26 mouse cellular contexts compared by ENCODE assay signal in the genomic region with DNA sequence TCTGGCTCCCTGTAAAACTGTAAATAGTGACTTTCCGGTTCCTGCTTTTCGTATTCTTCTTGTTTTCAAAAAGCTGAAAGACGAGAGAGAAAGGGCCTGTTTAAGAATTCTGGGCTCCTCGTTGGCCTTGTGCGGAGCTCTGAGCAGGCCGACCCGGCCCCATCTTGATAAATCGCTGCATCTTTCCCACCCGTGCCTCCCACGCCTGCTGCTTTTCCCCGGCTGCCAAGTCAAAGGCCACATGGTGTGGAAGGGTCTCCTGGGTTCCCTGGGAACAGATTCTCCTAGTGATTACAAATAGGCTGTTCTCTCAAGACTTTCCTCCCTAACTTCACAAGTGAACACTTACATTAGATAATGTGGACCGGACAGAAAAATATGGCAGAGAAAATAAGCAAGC.
DNase-seq lines count a peak whose midpoint lies in the region; ATAC-seq lines count a peak whose summit lies in the region.
"Had no signal": no experiment of that assay in that cellular context is flagged by ENCODE, and none has a peak within 500 bp of the region (broad histone marks: within the 10 kb centered on the region; RNA-seq: fewer than 3 reads in every experiment).

No protein-coding gene starts in this region.

- peaks cover 29% of the 10 kb centered on the region for H3K4me1 ChIP-seq in hindbrain, embryonic 10.5 days (replicated peaks)
- no peaks in the 10 kb centered on the region; the same call in 1 of the 2 replicates for H3K4me1 ChIP-seq in hindbrain, embryonic 11.5 days (replicated peaks; ENCODE audit: control insufficient read depth, insufficient read depth, low read length)
- H3K4me1 ChIP-seq in midbrain, embryonic 13.5 days (replicated peaks): peaks cover 22% of the 10 kb centered on the region
- H3K4me1 ChIP-seq in midbrain, embryonic 16.5 days (ENCODE audit: control insufficient read depth, insufficient read depth, low read length): peaks cover 10% of the 10 kb centered on the region
- peaks cover 19% of the 10 kb centered on the region for H3K4me1 ChIP-seq in hindbrain, embryonic 14.5 days (replicated peaks; ENCODE audit: control insufficient read depth, insufficient read depth, low read length)
- peaks cover 11% of the 10 kb centered on the region for H3K4me1 ChIP-seq in neural tube, embryonic 15.5 days
- H3K4me1 ChIP-seq: heart, embryonic 15.5 days; lung, embryonic 15.5 days had no signal

- no peak overlapping the region for H3K4me2 ChIP-seq in hindbrain, embryonic 11.5 days (replicated peaks; ENCODE audit: low read depth, low read length)
- no peak overlapping the region for H3K4me2 ChIP-seq in midbrain, embryonic 13.5 days (replicated peaks)
- H3K4me2 ChIP-seq in midbrain, embryonic 16.5 days (ENCODE audit: low read length): no peak overlapping the region
- no peak overlapping the region for H3K4me2 ChIP-seq in hindbrain, embryonic 14.5 days (replicated peaks)
- H3K4me2 ChIP-seq in neural tube, embryonic 15.5 days: no peak overlapping the region
- H3K4me2 ChIP-seq: forebrain, embryonic 13.5 days; heart, embryonic 15.5 days; limb, embryonic 13.5 days; liver, embryonic 11.5 days; lung, embryonic 15.5 days had no signal

- peak overlapping the region; percentile 6; the same call in 1 of the 2 replicates for H3K27ac ChIP-seq in hindbrain, embryonic 10.5 days
- no peak overlapping the region for H3K27ac ChIP-seq in hindbrain, embryonic 11.5 days (ENCODE audit: low read depth, low read length)
- 0 out of 2 replicates have a peak overlapping the region, but pooled peaks have one; percentile 39 for H3K27ac ChIP-seq in midbrain, embryonic 13.5 days
- H3K27ac ChIP-seq in midbrain, embryonic 16.5 days (ENCODE audit: low read length): no peak overlapping the region
- H3K27ac ChIP-seq in hindbrain, embryonic 14.5 days: peak overlapping the region; percentile 3; the same call in 1 of the 2 replicates
- peak overlapping the region; percentile 45; the same call in 1 of the 2 replicates for H3K27ac ChIP-seq in neural tube, embryonic 15.5 days (replicated peaks)
- H3K27ac ChIP-seq: forebrain, embryonic 13.5 days; heart, embryonic 10.5 days; heart, embryonic 15.5 days; limb, embryonic 13.5 days; lung, embryonic 15.5 days had no signal

- ATAC-seq in hindbrain, embryonic 11.5 days (ENCODE audit: low FRiP score): no peak
- no peak for ATAC-seq in midbrain, embryonic 13.5 days
- ATAC-seq in midbrain, embryonic 16.5 days: no peak
- ATAC-seq in hindbrain, embryonic 14.5 days (ENCODE audit: low FRiP score): no peak
- ATAC-seq in neural tube, embryonic 15.5 days (ENCODE audit: low FRiP score): peak; percentile 72; the same call in 1 of the 2 replicates
- ATAC-seq: forebrain, embryonic 13.5 days; inflammation-experienced regulatory T-cells, adult 6 months had no signal

- no peak overlapping the region for H3K9ac ChIP-seq in hindbrain, embryonic 11.5 days (ENCODE audit: low read depth, low read length)
- no peak overlapping the region for H3K9ac ChIP-seq in midbrain, embryonic 13.5 days (replicated peaks)
- no peak overlapping the region for H3K9ac ChIP-seq in midbrain, embryonic 16.5 days (ENCODE audit: low read depth, low read length)
- no peak overlapping the region for H3K9ac ChIP-seq in hindbrain, embryonic 14.5 days
- H3K9ac ChIP-seq in neural tube, embryonic 15.5 days (replicated peaks): no peak overlapping the region
- H3K9ac ChIP-seq: forebrain, embryonic 13.5 days; heart, embryonic 15.5 days; limb, embryonic 13.5 days; lung, embryonic 15.5 days had no signal

- no peak for DNase-seq in hindbrain, embryonic 10.5 days (ENCODE audit: low spot score)
- DNase-seq in hindbrain, embryonic 11.5 days (ENCODE audit: low spot score): no peak
- no peak for DNase-seq in hindbrain, embryonic 14.5 days (ENCODE audit: low spot score)
- DNase-seq in frontal cortex, postnatal 14 days (ENCODE audit: low spot score in 2 of 2): no peak
- DNase-seq in heart, postnatal 10 days: no peak
- DNase-seq: adrenal gland, postnatal 10 days; cerebellum, adult 9-10 months; cerebellum, postnatal 36 days; gastrocnemius, postnatal 25 days; heart, adult 11 months; heart, postnatal 36 days; kidney, adult 11 months; right cerebral cortex, postnatal 25 days; thymus, adult 18-20 months; thymus, postnatal 25 days had no signal

- H3K4me3 ChIP-seq in hindbrain, embryonic 10.5 days: no peak overlapping the region
- H3K4me3 ChIP-seq in hindbrain, embryonic 11.5 days (ENCODE audit: low read depth, low read length): no peak overlapping the region
- no peak overlapping the region for H3K4me3 ChIP-seq in midbrain, embryonic 13.5 days (replicated peaks)
- H3K4me3 ChIP-seq in midbrain, embryonic 16.5 days (ENCODE audit: low read depth, low read length): no peak overlapping the region
- no peak overlapping the region for H3K4me3 ChIP-seq in hindbrain, embryonic 14.5 days (replicated peaks; ENCODE audit: low read length)
- H3K4me3 ChIP-seq in neural tube, embryonic 15.5 days (replicated peaks): no peak overlapping the region
- H3K4me3 ChIP-seq: forebrain, embryonic 13.5 days; heart, embryonic 10.5 days; heart, embryonic 15.5 days; limb, embryonic 13.5 days; lung, embryonic 15.5 days had no signal

- intact Hi-C loops in heart, postnatal 10 days (cut with DNase I): no loop called here

- peaks cover 29% of the 10 kb centered on the region for H3K27me3 ChIP-seq in hindbrain, embryonic 10.5 days (ENCODE audit: insufficient read depth, poor library complexity, severe bottlenecking)
- H3K27me3 ChIP-seq in hindbrain, embryonic 11.5 days (ENCODE audit: control insufficient read depth, insufficient read depth, low read length): no peaks in the 10 kb centered on the region; the same call in 1 of the 2 replicates
- H3K27me3 ChIP-seq in midbrain, embryonic 13.5 days: peaks cover 10% of the 10 kb centered on the region
- H3K27me3 ChIP-seq in midbrain, embryonic 16.5 days (ENCODE audit: control insufficient read depth, insufficient read depth, low read depth, low read length): no peaks in the 10 kb centered on the region
- no peaks in the 10 kb centered on the region for H3K27me3 ChIP-seq in hindbrain, embryonic 14.5 days (ENCODE audit: control insufficient read depth, insufficient read depth, low read length)
- no peaks in the 10 kb centered on the region for H3K27me3 ChIP-seq in neural tube, embryonic 15.5 days (replicated peaks)
- H3K27me3 ChIP-seq: CH12.LX; forebrain, embryonic 13.5 days; heart, embryonic 15.5 days; limb, embryonic 13.5 days; lung, embryonic 15.5 days had no signal

- 0 out of 2 replicates have a peak, but pooled peaks cover 2% of the 10 kb centered on the region for H3K36me3 ChIP-seq in hindbrain, embryonic 10.5 days
- H3K36me3 ChIP-seq in hindbrain, embryonic 11.5 days (ENCODE audit: control insufficient read depth, insufficient read depth, low read length): no peaks in the 10 kb centered on the region
- no peaks in the 10 kb centered on the region for H3K36me3 ChIP-seq in midbrain, embryonic 13.5 days
- H3K36me3 ChIP-seq in midbrain, embryonic 16.5 days (ENCODE audit: control insufficient read depth, insufficient read depth, low read length): no peaks in the 10 kb centered on the region
- no peaks in the 10 kb centered on the region for H3K36me3 ChIP-seq in hindbrain, embryonic 14.5 days (replicated peaks; ENCODE audit: control insufficient read depth, insufficient read depth)
- H3K36me3 ChIP-seq in neural tube, embryonic 15.5 days: 0 out of 2 replicates have a peak, but pooled peaks cover 2% of the 10 kb centered on the region

- 59% methylated on average over 12 of the region's 12 CpGs for WGBS in hindbrain, embryonic 10.5 days
- WGBS in hindbrain, embryonic 11.5 days: 49% methylated on average over 12 of the region's 12 CpGs
- 59% methylated on average over 12 of the region's 12 CpGs for WGBS in midbrain, embryonic 13.5 days
- WGBS in midbrain, embryonic 16.5 days: 62% methylated on average over 12 of the region's 12 CpGs
- WGBS in hindbrain, embryonic 14.5 days: 39% methylated on average over 12 of the region's 12 CpGs
- 47% methylated on average over 12 of the region's 12 CpGs for WGBS in neural tube, embryonic 15.5 days

- H3K9me3 ChIP-seq in hindbrain, embryonic 10.5 days: no peaks in the 10 kb centered on the region
- no peaks in the 10 kb centered on the region; the same call in 1 of the 2 replicates for H3K9me3 ChIP-seq in hindbrain, embryonic 11.5 days (ENCODE audit: control insufficient read depth, low read length)
- H3K9me3 ChIP-seq in midbrain, embryonic 13.5 days: no peaks in the 10 kb centered on the region
- H3K9me3 ChIP-seq in midbrain, embryonic 16.5 days (replicated peaks; ENCODE audit: control insufficient read depth, low read length, poor library complexity, severe bottlenecking): no peaks in the 10 kb centered on the region
- H3K9me3 ChIP-seq in hindbrain, embryonic 14.5 days (ENCODE audit: control insufficient read depth, low read length): no peaks in the 10 kb centered on the region
- no peaks in the 10 kb centered on the region for H3K9me3 ChIP-seq in neural tube, embryonic 15.5 days (replicated peaks)
- H3K9me3 ChIP-seq: forebrain, embryonic 13.5 days; heart, embryonic 10.5 days; heart, embryonic 15.5 days; limb, embryonic 13.5 days; lung, embryonic 15.5 days had no signal

Comparison
In these comparisons a context has a peak if more than half of its experiments do, and no peak if none do; other contexts are left out.
1. H3K27ac ChIP-seq: peak in hindbrain, embryonic 10.5 days (single experiment), midbrain, embryonic 13.5 days (single experiment), hindbrain, embryonic 14.5 days (single experiment) and neural tube, embryonic 15.5 days (single experiment); none in hindbrain, embryonic 11.5 days (single experiment) and midbrain, embryonic 16.5 days (single experiment).